Mouse (Mus musculus) thymus, adult 2 months (tissue): ENCODE results near the gene Dnaaf1. TPM values are rescaled to one million over a fixed set of nuclear protein-coding genes. Genes with fewer than 3 reads are reported as not detected.

Experiments used
- DNase-seq: peaks from one replicate; pipeline ENCODE4 v3.0.0; 2021
- H3K27ac ChIP-seq: fragments of 200-500 bp; 2 replicates; pipeline ENCODE4 v1.5.1; 2012; ENCODE audit warnings: low read length, control low read depth; ENCODE audit not compliant: control insufficient read depth, insufficient read depth
- H3K27me3 ChIP-seq: fragments of 200-500 bp; 2 replicates; pipeline ENCODE4 v1.6.1; 2012; ENCODE audit warnings: mild to moderate bottlenecking, low read length, moderate library complexity, mixed read lengths; ENCODE audit not compliant: control insufficient read depth, insufficient read depth
- H3K36me3 ChIP-seq: fragments of 200-500 bp; 2 replicates; pipeline ENCODE4 v1.6.1; 2012; ENCODE audit warnings: mild to moderate bottlenecking, low read length, moderate library complexity; ENCODE audit not compliant: control insufficient read depth, insufficient read depth
- H3K4me1 ChIP-seq: fragments of 200-500 bp; replicated peaks from 2 replicates; pipeline ENCODE4 v1.6.1; 2012; ENCODE audit warnings: low read length; ENCODE audit not compliant: control insufficient read depth, insufficient read depth
- H3K4me3 ChIP-seq: fragments of 200-500 bp; 2 replicates; pipeline ENCODE4 v1.5.1; 2012; ENCODE audit warnings: mild to moderate bottlenecking, low read length, control low read depth, moderate library complexity; ENCODE audit not compliant: control insufficient read depth, insufficient read depth
- CTCF ChIP-seq: fragments of 200-500 bp; IDR thresholded peaks from 2 replicates; pipeline ENCODE4 v1.5.1; 2012; ENCODE audit warnings: mild to moderate bottlenecking, control low read depth, low read length, moderate library complexity, borderline replicate concordance; ENCODE audit not compliant: control insufficient read depth, poor library complexity, insufficient read depth; ENCODE audit errors: extremely low read depth
- POLR2A ChIP-seq: fragments of 200-500 bp; IDR thresholded peaks from 2 replicates; pipeline ENCODE4 v1.6.1; 2012; ENCODE audit warnings: mild to moderate bottlenecking, low read length, control low read depth, moderate library complexity; ENCODE audit not compliant: control insufficient read depth, poor library complexity, insufficient read depth; ENCODE audit errors: extremely low read depth
- WGBS: fragments of 180-500 bp; shearing (Covaris S2); methylation state at CpG from one replicate; pipeline ENCODE4 v1.1.7; 2018; 5-methylcytosine and 5-hydroxymethylcytosine counted together
- polyA plus RNA-seq: library from polyadenylated mRNA; depleted of rRNA; stranded (reverse); fragments of >200 nt; gene quantifications from 2 replicates; pipeline ENCODE4 v1.2.3, GENCODE M21; 2012

Gene Dnaaf1
- polyA plus RNA-seq, 1 experiment: 0.90 TPM

GRCm38 (mm10) chr8:119627613-119628359 lies 52.8 kb downstream of the Dnaaf1 start:
- Histone ChIP-seq H3K27me3 (no peaks in the 10 kb centered on the region), H3K4me1 (no peaks in the 10 kb centered on the region), H3K36me3 (no peaks in the 10 kb centered on the region), H3K4me3 (no peak overlapping the region), H3K27ac (no peak overlapping the region)
- TF ChIP-seq POLR2A (no peak), CTCF (no peak)
- DNase-seq: no peak
- WGBS: 84% methylated on average over 10 of the region's 10 CpGs

DNA sequence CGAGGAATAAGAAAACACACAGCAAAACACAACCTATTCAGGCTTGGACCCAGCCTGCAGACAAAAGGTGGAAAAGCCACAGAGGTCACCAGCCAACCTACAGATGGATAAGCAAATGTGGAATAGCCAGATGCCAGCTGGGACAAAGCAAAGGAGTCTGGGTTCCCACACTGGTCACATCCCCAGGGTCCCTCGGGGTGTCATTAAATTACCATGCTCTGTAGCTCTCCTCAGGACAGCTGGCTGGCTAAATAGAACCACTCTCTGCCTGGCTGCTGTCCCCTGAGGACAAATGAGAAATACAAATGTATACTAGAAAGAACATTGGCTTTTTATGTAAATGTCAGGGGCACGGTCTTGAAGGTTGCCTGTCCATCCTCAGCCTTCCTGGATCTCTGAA lies 55.8 kb downstream of the Dnaaf1 start:
- no peak overlapping the region for H3K27ac ChIP-seq
- no peak for DNase-seq
- H3K4me1 ChIP-seq: no peaks in the 10 kb centered on the region
- no peak for TF ChIP-seq POLR2A
- no peak for TF ChIP-seq CTCF
- no peaks in the 10 kb centered on the region for H3K36me3 ChIP-seq
- H3K27me3 ChIP-seq: no peaks in the 10 kb centered on the region; the same call in 1 of the 2 replicates
- WGBS: 66% methylated on average over 3 of the region's 3 CpGs
- no peak overlapping the region for H3K4me3 ChIP-seq

DNA sequence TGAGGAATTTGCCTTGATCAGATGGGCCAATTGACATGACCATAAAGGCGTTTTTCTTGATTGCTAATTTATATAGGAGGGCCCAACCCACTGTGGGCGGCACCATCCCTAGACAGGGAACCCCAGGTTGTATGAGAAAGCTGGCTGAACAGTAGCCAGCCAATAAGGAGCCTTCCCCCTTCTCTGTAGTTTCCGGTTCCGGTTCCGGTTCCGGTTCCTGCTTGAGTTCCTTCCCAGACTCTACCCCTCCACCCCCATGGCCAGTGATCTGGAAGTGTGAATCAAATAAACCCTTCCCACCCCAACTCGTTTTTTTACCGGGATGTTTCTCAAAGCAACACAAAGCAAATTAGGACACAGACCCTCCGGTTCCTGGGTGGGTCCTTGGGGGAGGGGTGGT lies 57.2 kb downstream of the Dnaaf1 start:
- Histone ChIP-seq H3K36me3 (no peaks in the 10 kb centered on the region), H3K27me3 (no peaks in the 10 kb centered on the region; the same call in 1 of the 2 replicates), H3K27ac (no peak overlapping the region), H3K4me3 (no peak overlapping the region), H3K4me1 (no peaks in the 10 kb centered on the region)
- TF ChIP-seq POLR2A (no peak), CTCF (no peak)
- no peak for DNase-seq
- 90% methylated on average over 9 of the region's 9 CpGs for WGBS

GRCm38 (mm10) chr8:119632909-119633308 lies 57.9 kb downstream of the Dnaaf1 start:
- H3K27me3 ChIP-seq: no peaks in the 10 kb centered on the region; the same call in 1 of the 2 replicates
- no peak overlapping the region for H3K4me3 ChIP-seq
- H3K36me3 ChIP-seq: no peaks in the 10 kb centered on the region
- no peak for DNase-seq
- 56% methylated on average over 29 of the region's 29 CpGs for WGBS
- no peak for TF ChIP-seq POLR2A
- TF ChIP-seq CTCF: no peak
- H3K4me1 ChIP-seq: no peaks in the 10 kb centered on the region
- no peak overlapping the region for H3K27ac ChIP-seq

DNA sequence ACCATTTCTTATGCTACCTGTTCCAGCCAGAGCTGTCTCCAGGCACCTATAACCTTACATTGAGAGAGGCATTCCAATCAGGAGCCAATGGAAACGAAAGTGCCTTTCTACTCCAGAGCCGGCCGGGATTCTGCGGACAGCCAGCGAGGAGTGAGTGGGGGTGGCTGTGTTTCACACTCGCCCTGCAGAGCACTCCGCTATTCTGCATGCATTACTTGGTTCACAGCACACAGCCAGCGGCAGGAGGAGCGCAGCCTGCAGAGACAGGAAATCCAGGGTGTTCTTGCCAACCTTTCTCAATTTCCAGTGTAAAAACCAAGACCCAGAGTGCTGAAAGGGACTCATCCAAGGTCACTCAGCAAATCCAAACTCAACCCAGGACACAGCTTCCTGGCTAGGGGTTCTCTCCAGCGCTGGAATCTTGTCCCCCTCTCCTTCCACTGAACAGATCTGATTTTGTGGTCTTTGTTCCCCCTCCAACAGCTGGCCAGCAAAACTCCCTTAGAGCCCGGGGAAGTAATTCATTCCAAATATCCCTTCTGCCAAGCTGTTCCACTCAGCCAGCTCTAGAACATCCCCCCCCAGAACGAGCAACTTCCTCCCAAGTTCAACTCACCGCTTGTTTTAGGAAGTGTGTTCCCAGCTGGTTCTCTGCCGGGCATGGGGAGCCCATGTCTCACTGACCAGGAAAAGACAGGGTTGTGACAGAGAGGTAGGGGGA lies 59.7 kb downstream of the Dnaaf1 start:
- 35% methylated on average over 14 of the region's 14 CpGs for WGBS
- TF ChIP-seq CTCF: no peak
- no peak for TF ChIP-seq POLR2A
- Histone ChIP-seq H3K27me3 (no peaks in the 10 kb centered on the region; the same call in 1 of the 2 replicates), H3K4me1 (no peaks in the 10 kb centered on the region), H3K4me3 (no peak overlapping the region), H3K27ac (no peak overlapping the region), H3K36me3 (no peaks in the 10 kb centered on the region)
- DNase-seq: no peak

- no peak for DNase-seq
- 47% methylated on average over 6 of the region's 6 CpGs for WGBS
- H3K27me3 ChIP-seq: no peaks in the 10 kb centered on the region; the same call in 1 of the 2 replicates
- no peak within 1 kb of the TSS for H3K27ac ChIP-seq
- TF ChIP-seq CTCF (no peak), POLR2A (no peak)
- H3K4me3 ChIP-seq: no peak within 1 kb of the TSS
- no peaks in the 10 kb centered on the region for H3K36me3 ChIP-seq
- H3K4me1 ChIP-seq: no peaks in the 10 kb centered on the region
Observed at GRCm38 (mm10) chr8:119635378-119635777, 60.3 kb downstream of the Dnaaf1 start, which contains the start of gene Kcng4. Gene Kcng4 (minus strand): TSS chr8:119635680.

DNA sequence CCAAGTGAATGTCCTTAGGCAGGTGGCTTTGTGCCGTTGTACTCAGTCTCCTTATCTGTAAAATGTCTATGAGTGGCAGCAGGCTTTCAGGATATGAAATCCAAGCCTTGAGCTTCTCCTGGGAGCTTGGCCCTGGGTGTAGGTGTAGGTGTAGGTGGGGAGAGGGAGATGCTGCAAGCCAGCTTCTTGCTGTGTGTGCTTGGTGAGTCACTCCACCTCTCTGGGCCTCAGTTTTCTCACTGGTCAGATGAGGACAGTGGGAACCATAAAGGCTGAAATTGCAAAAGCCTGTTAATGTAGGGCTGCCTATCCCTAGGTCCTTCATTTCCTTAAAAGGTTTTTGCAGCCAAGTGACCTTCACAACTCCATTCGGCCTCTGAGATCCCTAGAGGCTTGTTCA lies 60.9 kb downstream of the Dnaaf1 start:
- no peaks in the 10 kb centered on the region; the same call in 1 of the 2 replicates for H3K27me3 ChIP-seq
- 79% methylated on average over 2 of the region's 2 CpGs for WGBS
- no peak for DNase-seq
- no peaks in the 10 kb centered on the region for H3K36me3 ChIP-seq
- H3K4me3 ChIP-seq: no peak overlapping the region
- TF ChIP-seq POLR2A: no peak
- no peak overlapping the region for H3K27ac ChIP-seq
- no peaks in the 10 kb centered on the region for H3K4me1 ChIP-seq
